Mouse (Mus musculus): ENCODE measurements around the gene Egln3. TPM values are rescaled to one million over a fixed set of nuclear protein-coding genes. Genes with fewer than 3 reads are reported as not detected.

The Egln3 gene
- polyA plus RNA-seq, 1 experiment from 2014 or later: 3.5 TPM

DNA sequence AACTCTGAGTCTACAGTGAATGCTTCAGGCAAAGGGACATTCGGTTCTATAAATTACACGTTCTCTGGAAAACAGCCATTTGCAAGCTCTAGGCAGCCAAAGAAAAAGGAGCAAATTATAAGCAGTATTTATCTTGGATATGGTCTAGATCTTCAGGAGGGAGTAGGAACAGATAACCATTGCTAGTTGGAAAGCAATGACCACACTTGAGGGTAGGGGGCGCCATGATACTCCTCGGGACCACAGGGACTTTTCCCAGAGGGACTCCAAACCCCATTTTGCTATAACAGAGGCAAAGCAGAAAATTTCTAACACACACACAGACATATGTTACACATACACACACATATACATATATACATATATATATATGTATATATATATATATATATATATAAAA, 3.5 kb downstream of the Egln3 start:
- H3K4me1 ChIP-seq: peaks cover 44% of the 10 kb centered on the region
- no peak overlapping the region for H3K4me3 ChIP-seq
- WGBS: 45% methylated on average over 4 of the region's 4 CpGs
- H3K36me3 ChIP-seq: no peaks in the 10 kb centered on the region
- H3K27me3 ChIP-seq (ENCODE audit: low read depth, poor library complexity, severe bottlenecking): peaks cover 41% of the 10 kb centered on the region
- no peaks in the 10 kb centered on the region for H3K9me3 ChIP-seq (replicated peaks)
- no peak overlapping the region for H3K27ac ChIP-seq (replicated peaks)
- no peak for DNase-seq (ENCODE audit: low spot score)

DNA sequence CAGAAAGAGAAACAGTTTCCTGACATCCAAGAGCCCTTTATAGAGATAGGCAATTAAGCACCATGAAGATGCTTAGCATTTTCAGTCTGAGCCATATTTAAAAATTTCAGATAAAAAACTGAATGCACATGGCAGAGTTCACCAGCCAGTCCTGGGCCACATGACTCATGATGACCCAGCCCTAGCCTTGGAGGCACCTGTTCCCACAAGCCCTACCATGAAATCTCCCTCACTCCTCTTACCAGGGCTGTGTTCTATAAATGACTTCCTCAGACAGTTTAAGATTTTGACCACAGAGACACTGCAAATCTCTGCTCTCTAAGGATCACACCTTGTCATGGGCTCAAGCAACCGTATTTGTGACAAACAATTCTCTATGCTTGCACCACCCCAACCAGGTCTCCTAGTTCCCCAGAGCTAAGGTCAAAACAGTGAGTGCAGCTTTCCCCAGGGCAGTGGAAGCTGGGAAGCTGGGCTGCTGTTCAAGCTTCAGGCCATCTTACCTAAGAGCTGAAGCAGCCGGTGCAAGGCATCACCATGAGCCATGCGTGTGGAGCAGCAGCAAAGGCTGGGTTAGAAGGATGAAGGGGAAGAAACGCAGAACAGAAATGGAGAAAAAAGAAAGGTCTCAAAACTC, 5.3 kb downstream of the Egln3 start:
- Histone ChIP-seq H3K9me3 (replicated peaks) (no peaks in the 10 kb centered on the region), H3K4me3 (no peak overlapping the region), H3K27ac (replicated peaks) (no peak overlapping the region), H3K4me1 (peaks cover 48% of the 10 kb centered on the region), H3K36me3 (no peaks in the 10 kb centered on the region), H3K27me3 (ENCODE audit: low read depth, poor library complexity, severe bottlenecking) (peaks cover 26% of the 10 kb centered on the region)
- WGBS: 89% methylated on average over 4 of the region's 4 CpGs
- DNase-seq (ENCODE audit: low spot score): no peak

DNA sequence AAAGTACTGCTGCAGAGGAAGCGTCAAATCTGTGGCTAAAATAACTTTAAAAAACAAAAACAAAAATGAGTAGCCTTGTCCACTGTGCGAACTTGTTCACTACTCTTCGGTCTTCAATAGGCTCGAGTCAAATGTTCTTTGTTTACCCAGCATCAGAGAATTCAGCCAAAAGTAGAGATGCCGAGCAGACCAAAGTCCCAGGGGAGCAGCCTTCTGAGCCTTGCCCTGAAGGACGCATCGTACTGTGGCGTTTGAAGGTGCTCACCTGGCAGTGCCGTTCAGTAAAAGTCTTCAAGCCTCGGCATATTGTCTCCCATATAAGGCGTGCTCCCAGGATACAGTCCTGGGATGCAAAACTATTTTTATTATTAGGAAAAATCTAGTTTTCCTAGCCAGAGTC, 5.8 kb downstream of the Egln3 start:
- no peak for DNase-seq (ENCODE audit: low spot score)
- Histone ChIP-seq H3K4me1 (peaks cover 48% of the 10 kb centered on the region), H3K27ac (replicated peaks) (no peak overlapping the region)

DNA sequence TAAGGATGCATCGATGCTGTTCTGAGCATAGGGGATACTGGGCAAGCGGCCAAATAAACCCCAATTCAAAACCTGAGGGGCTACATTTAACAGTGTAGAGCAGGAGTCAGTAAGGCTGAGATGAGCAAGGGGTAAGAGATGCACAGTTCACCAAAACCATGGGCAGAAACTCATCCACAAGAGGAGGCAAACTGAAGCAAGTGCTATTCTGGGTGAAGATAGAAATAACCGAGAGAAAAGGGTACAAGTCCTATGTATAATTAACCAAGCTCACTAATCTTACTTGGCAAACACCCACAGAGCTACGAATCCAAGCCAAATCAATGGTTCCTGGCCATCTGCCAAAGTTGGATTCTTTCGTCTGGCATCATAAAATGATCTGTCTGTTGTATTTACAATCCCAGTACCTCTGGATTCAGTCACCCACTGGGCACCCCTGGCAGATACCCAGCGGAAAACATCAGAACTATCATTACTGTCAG, 6.3 kb downstream of the Egln3 start:
- Histone ChIP-seq H3K4me1 (peaks cover 48% of the 10 kb centered on the region), H3K27me3 (ENCODE audit: low read depth, poor library complexity, severe bottlenecking) (peaks cover 21% of the 10 kb centered on the region), H3K27ac (replicated peaks) (no peak overlapping the region), H3K9me3 (replicated peaks) (no peaks in the 10 kb centered on the region), H3K4me3 (no peak overlapping the region), H3K36me3 (no peaks in the 10 kb centered on the region)
- DNase-seq (ENCODE audit: low spot score): no peak
- WGBS: 92% methylated on average over 6 of the region's 6 CpGs

More for the DNA sequence above, 5.8 kb downstream of the Egln3 start:
- no peaks in the 10 kb centered on the region for H3K9me3 ChIP-seq (replicated peaks)
- H3K4me3 ChIP-seq: no peak overlapping the region
- 86% methylated on average over 11 of the region's 11 CpGs for WGBS
- H3K36me3 ChIP-seq: no peaks in the 10 kb centered on the region
- peaks cover 24% of the 10 kb centered on the region for H3K27me3 ChIP-seq (ENCODE audit: low read depth, poor library complexity, severe bottlenecking)

DNA sequence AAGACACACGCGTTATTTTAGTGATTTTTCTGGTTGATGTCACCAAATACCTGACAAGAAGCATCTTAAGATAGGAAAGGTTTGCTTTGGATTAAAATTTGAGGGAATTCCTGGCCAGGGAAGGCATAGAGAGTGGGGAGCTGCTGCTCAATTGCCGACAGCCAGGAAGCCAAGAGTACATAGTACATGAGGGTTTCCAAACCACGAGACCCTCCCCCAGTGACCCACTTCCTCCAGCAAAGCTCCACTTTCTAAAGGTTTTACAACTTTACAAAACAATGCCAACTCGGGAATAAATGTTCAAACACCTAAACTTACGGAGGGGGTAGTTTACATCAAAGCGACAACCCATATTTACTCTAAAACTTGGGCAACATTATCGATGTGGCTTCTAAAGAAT, 6.8 kb downstream of the Egln3 start:
- no peak for DNase-seq (ENCODE audit: low spot score)
- no peak overlapping the region for H3K4me3 ChIP-seq
- H3K36me3 ChIP-seq: no peaks in the 10 kb centered on the region
- H3K4me1 ChIP-seq: peaks cover 48% of the 10 kb centered on the region
- peaks cover 16% of the 10 kb centered on the region for H3K27me3 ChIP-seq (ENCODE audit: low read depth, poor library complexity, severe bottlenecking)
- H3K9me3 ChIP-seq (replicated peaks): no peaks in the 10 kb centered on the region
- no peak overlapping the region for H3K27ac ChIP-seq (replicated peaks)
- whole genome bisulfite sequencing: 89% methylated on average over 8 of the region's 8 CpGs

DNA sequence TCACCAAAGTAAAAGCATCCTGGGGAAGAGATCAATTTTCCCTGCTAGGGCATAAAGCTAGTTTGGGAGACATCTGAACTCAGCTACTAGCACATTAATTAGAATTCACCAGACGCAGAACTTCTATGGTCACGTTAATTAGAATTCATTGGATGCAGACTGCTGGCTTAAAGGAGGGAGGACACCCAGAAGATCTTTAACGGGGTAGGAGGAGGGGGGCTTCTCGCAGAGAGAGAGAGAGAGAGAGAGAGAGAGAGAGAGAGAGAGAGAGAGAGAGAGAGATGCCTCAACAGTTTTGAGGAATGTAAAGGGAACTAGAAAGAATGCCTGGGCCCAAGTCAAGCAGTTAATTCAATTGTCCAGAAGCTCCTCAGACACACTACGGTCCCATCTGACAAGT, 9.5 kb downstream of the Egln3 start:
- WGBS: 15% methylated on average over 5 of the region's 5 CpGs
- H3K9me3 ChIP-seq (replicated peaks): no peaks in the 10 kb centered on the region
- H3K27ac ChIP-seq (replicated peaks): 0 out of 2 replicates have a peak overlapping the region, but pooled peaks have one; percentile 23
- no peaks in the 10 kb centered on the region for H3K36me3 ChIP-seq
- H3K4me3 ChIP-seq: no peak overlapping the region
- H3K4me1 ChIP-seq: peaks cover 56% of the 10 kb centered on the region
- H3K27me3 ChIP-seq (ENCODE audit: low read depth, poor library complexity, severe bottlenecking): peaks cover 19% of the 10 kb centered on the region
- no peak for DNase-seq (ENCODE audit: low spot score)

DNA sequence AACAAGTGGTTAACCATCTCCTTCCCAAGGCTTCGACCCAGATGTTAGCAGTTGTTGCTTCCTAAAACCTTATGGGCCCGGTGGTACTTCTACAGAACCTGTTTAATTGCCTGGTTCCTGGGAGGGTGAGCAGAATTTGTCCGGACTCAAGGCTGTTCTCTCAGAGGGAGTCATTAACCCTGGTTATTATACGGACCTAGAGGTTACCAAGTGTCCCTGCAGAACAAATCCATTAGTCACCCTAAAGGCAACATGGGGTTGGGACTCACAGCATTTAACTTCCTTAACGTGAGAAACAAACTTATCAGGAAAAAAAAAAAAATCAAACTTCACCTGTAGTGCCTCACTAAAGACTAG, 11.4 kb downstream of the Egln3 start:
- 1% methylated on average over 5 of the region's 5 CpGs for WGBS
- peaks cover 55% of the 10 kb centered on the region for H3K4me1 ChIP-seq
- no peaks in the 10 kb centered on the region for H3K36me3 ChIP-seq
- DNase-seq (ENCODE audit: low spot score): no peak
- H3K4me3 ChIP-seq: peak overlapping the region; percentile 44
- H3K27me3 ChIP-seq (ENCODE audit: low read depth, poor library complexity, severe bottlenecking): peaks cover 19% of the 10 kb centered on the region
- H3K9me3 ChIP-seq (replicated peaks): no peaks in the 10 kb centered on the region
- peak overlapping the region; percentile 82 for H3K27ac ChIP-seq (replicated peaks)

DNA sequence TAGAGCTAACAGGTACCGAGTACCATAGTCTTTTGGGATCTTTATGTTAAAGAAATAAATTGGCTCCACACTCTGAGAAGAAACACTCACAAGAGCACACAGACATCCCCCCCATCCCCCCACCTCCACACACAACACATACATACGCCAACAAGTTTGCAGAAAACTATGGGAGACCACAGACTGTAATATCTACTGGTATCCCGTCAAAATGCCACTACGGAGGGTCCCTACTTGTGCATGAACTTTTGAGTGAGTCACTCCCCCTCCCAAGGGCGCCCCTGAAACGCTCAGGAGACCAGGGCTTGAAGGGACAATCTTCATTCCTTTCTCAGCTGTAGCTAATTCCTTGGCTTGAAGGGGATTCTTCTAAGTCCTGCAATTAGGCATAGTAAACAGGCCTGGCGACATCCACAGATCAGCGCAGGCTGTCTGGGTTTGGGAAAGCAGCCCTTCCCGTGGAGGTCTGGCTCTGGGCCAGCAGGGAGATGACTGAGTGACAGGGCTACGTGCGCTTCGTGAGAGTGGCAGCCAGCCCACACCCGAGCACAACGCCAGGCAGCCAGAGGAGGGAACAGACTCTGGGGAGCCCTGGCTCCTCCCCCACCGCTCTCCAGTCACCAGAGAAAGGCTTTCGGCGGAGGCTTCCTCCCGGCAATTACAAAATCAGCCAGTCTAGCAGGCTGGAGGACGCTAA, 11.9 kb downstream of the Egln3 start:
- DNase-seq (ENCODE audit: low spot score): peak; percentile 88
- H3K9me3 ChIP-seq (replicated peaks): no peaks in the 10 kb centered on the region
- peaks cover 60% of the 10 kb centered on the region for H3K4me1 ChIP-seq
- 6% methylated on average over 19 of the region's 19 CpGs for WGBS
- H3K27me3 ChIP-seq (ENCODE audit: low read depth, poor library complexity, severe bottlenecking): peaks cover 19% of the 10 kb centered on the region
- no peaks in the 10 kb centered on the region for H3K36me3 ChIP-seq
- peak overlapping the region; percentile 44 for H3K4me3 ChIP-seq
- peak overlapping the region; percentile 82 for H3K27ac ChIP-seq (replicated peaks)

DNA sequence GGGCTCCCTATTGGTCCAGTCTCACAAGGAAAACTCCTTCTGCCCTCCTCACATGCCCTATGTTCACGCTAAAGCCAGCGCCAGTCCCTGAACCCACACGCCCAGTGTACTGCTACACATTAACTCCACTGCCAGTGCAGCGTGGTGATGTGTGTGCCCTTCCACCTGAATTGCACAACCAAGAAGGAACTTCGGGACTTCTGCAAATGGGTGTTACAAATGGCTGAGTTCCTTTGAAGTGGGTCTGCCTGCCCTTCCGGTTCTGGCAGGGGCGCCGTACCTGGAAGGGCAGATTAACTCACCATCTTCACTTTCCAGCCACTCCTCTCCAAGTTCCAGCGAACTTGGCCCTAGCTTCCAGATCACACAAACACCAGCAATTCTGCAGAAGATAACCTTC, 12.5 kb downstream of the Egln3 start:
- peaks cover 61% of the 10 kb centered on the region for H3K4me1 ChIP-seq
- 50% methylated on average over 9 of the region's 9 CpGs for WGBS
- peak overlapping the region; percentile 82 for H3K27ac ChIP-seq (replicated peaks)
- DNase-seq (ENCODE audit: low spot score): no peak
- no peaks in the 10 kb centered on the region for H3K9me3 ChIP-seq (replicated peaks)
- peaks cover 19% of the 10 kb centered on the region for H3K27me3 ChIP-seq (ENCODE audit: low read depth, poor library complexity, severe bottlenecking)
- no peak overlapping the region for H3K4me3 ChIP-seq
- H3K36me3 ChIP-seq: no peaks in the 10 kb centered on the region

DNA sequence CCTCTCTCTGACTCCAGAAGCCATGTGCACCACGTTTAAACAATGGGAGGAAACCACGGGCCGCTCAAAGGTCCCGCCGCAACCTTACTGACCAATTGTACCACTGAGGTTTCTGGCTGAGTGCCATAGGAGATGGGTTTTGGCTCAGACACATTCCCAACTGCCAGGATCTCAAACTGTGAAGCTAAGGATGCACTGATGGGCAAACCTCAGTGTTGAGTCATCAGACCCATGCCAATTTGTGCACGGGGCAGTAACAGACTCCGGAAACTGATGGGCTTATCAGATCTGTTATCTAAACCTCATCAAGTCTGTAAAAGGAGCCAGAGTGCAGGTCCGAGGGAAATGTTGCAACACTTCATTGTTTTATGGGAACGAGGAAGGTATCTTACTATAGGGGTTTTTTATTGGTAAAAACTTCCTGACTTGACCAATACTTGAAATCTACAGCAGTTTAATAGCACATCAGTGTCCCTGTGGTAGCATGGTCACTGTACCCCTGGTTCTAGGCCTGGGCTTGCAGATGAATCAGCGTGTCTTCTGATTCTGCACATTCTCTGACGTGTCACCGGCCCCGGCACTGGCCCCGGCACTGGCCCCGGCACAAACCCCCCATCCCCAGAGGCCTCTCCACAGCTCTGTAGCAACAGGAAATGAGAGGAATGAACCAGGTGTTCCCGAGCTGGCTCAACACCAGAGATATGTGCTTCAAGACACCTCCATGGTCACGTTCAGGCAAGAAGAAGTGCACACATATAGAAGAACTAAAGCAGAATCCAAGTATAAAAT, 15.7 kb downstream of the Egln3 start:
- H3K27ac ChIP-seq (replicated peaks): peak overlapping the region; percentile 10; the same call in 1 of the 2 replicates
- no peaks in the 10 kb centered on the region for H3K36me3 ChIP-seq
- no peak overlapping the region for H3K4me3 ChIP-seq
- peaks cover 37% of the 10 kb centered on the region for H3K4me1 ChIP-seq
- 84% methylated on average over 17 of the region's 17 CpGs for WGBS
- DNase-seq (ENCODE audit: low spot score): no peak
- H3K9me3 ChIP-seq (replicated peaks): no peaks in the 10 kb centered on the region
- peaks cover 16% of the 10 kb centered on the region for H3K27me3 ChIP-seq (ENCODE audit: low read depth, poor library complexity, severe bottlenecking)

DNA sequence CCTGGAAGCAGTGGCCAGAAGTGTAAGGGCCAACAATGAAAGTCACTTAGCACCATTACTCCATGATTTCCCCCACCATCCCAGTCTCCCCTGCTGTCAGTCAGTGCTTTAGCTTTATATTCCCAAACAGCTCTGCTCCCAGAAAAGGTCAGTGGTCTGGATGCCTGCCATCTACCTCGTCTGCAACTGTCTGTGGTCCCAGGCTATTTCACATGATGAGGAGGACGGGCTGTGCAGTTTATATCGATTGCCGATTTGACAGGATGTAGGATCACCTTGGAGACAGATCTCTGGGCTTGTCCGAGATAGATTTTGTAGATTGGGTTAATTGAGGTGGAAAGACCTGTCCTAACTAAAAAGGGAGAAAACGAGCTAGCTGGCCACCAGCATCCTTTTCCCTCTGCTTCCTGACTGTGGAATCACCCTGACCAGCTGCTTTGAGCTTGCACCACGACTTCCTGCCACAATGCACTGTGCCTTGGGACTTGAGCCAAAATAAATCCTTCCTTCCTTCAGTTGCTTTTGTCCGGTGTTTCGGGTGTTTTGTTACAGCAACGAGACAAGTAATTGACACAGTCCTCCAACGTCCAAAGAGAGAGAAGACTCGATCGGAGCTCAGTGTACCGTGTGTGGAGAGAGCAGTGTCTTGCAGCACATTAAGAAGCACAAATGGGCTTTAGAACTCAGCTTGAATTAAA, 16.6 kb downstream of the Egln3 start:
- H3K4me1 ChIP-seq: peaks cover 28% of the 10 kb centered on the region
- 69% methylated on average over 14 of the region's 14 CpGs for WGBS
- peak overlapping the region; percentile 10; the same call in 1 of the 2 replicates for H3K27ac ChIP-seq (replicated peaks)
- DNase-seq (ENCODE audit: low spot score): no peak
- H3K36me3 ChIP-seq: 0 out of 2 replicates have a peak, but pooled peaks cover 3% of the 10 kb centered on the region
- no peaks in the 10 kb centered on the region for H3K9me3 ChIP-seq (replicated peaks)
- H3K4me3 ChIP-seq: no peak overlapping the region
- peaks cover 14% of the 10 kb centered on the region for H3K27me3 ChIP-seq (ENCODE audit: low read depth, poor library complexity, severe bottlenecking)

DNA sequence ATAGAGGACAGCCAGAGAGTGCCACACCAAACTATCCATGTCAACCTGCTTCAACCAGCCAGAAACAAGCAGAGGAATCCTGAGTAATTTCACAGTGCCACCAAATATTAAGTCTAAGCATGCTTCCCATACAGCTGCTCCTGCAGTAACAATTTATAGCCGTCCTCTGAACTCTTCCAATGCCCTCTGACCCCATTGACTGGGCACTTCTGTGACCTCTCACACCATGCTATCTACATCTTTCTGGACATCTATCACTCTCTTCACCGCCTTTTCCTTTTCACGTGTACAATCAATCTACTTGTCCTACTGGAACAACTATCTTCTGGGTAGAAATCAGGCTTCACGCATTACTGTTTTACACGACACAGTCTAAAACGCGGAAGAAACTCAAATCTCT, 19.4 kb downstream of the Egln3 start:
- Histone ChIP-seq H3K27me3 (ENCODE audit: low read depth, poor library complexity, severe bottlenecking) (no peaks in the 10 kb centered on the region), H3K27ac (replicated peaks) (no peak overlapping the region), H3K4me3 (no peak overlapping the region), H3K4me1 (peaks cover 13% of the 10 kb centered on the region), H3K9me3 (replicated peaks) (no peaks in the 10 kb centered on the region), H3K36me3 (0 out of 2 replicates have a peak, but pooled peaks cover 3% of the 10 kb centered on the region)
- DNase-seq (ENCODE audit: low spot score): no peak
- WGBS: 88% methylated on average over 7 of the region's 7 CpGs

Data from midbrain, embryonic 10.5 days (tissue).